Mouse (Mus musculus): ENCODE data around the gene Vmn1r31. TPM values are rescaled to one million over a fixed set of nuclear protein-coding genes. Genes with fewer than 3 reads are reported as not detected.

The Vmn1r31 gene
- polyA plus RNA-seq (2017; shearing (Covaris generic)): not detected

DNA sequence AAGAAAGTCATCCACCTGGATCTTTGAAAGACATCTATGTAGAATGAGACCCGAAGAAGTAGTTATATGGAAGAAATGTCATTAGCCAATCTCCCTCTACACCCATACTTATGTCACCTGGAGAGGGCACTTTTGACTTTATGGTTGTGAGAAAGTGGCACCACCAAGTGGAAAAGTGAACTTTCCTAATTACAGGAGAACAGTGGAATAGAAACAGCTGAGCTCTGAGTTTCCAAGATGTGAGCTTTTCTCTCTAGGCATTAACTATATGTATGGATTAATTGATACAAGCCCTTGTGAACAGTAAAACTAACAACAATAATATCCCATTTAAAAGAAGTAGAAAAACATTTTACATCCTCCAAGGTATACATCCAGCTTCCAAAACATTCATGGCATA is at the start of gene Vmn1r31:
Gene Vmn1r31, minus strand, starts transcription at position 101 of the 400 bp plus-strand sequence.
- no peak for ATAC-seq

- ATAC-seq: no peak
These were observed 31.8 kb downstream of the Vmn1r31 start, which contains the start of gene Vmn1r30 for GRCm38 (mm10) chr6:58443285-58443684. Vmn1r30 (minus strand) TSS chr6:58443385.

Other genes with a start within 250 kb of the Vmn1r31 start
- not detected for gene Vmn1r28, start 213.3 kb downstream of the Vmn1r31 start, polyA plus RNA-seq (2017; shearing (Covaris generic))
- not detected for gene Vmn1r29, start 173.8 kb downstream of the Vmn1r31 start, polyA plus RNA-seq (2017; shearing (Covaris generic))
- not detected for gene Vmn1r30, start 31.9 kb downstream of the Vmn1r31 start, polyA plus RNA-seq (2017; shearing (Covaris generic))
- gene Abcg2, start 109.2 kb upstream of the Vmn1r31 start, polyA plus RNA-seq (2017; shearing (Covaris generic)): 10 to 100 TPM; 14.9 to 15.6 TPM